Mouse (Mus musculus) gonadal fat pad, adult 2 months (tissue): ENCODE results near the gene Igll1. TPM values are rescaled to one million over a fixed set of nuclear protein-coding genes. Genes with fewer than 3 reads are reported as not detected.

Source experiments
- DNase-seq: peaks from one replicate; pipeline ENCODE4 v3.0.0-alpha.2; 2012; ENCODE audit warnings: low read depth
- polyA plus RNA-seq: library from polyadenylated mRNA; depleted of rRNA; stranded (reverse); fragments of >200 nt; gene quantifications from 2 replicates; pipeline ENCODE4 v1.2.3, GENCODE M21; 2012; rRNA removed

The Igll1 gene
- polyA plus RNA-seq, 1 experiment = 0.14 TPM

GRCm38 (mm10) chr16:16854836-16855235 is 8.9 kb downstream of the Igll1 start:
- peak; percentile 13 for DNase-seq

- peak; percentile 76 for DNase-seq
These were observed 11.4 kb downstream of the Igll1 start for GRCm38 (mm10) chr16:16852411-16852810.

- DNase-seq = no peak
These were observed 14.6 kb downstream of the Igll1 start for GRCm38 (mm10) chr16:16849196-16849595.

- no peak for DNase-seq
These were observed 34.1 kb downstream of the Igll1 start for GRCm38 (mm10) chr16:16829671-16830070.

GRCm38 (mm10) chr16:16828757-16829615 is 34.8 kb downstream of the Igll1 start, which contains the start of gene Spag6l:
Gene Spag6l, minus strand, starts transcription at chr16:16829456.
- DNase-seq = no peak

GRCm38 (mm10) chr16:16826223-16826622 is 37.6 kb downstream of the Igll1 start:
- DNase-seq = no peak

GRCm38 (mm10) chr16:16825476-16825875 is 38.3 kb downstream of the Igll1 start:
- no peak for DNase-seq

Other genes starting within 250 kb of the Igll1 start
- gene Olfr19, start 187.6 kb downstream of the Igll1 start, polyA plus RNA-seq = not detected in 2 replicates
- 1.5 and 3.0 TPM in 2 replicates for gene Spag6l, start 34.5 kb downstream of the Igll1 start, polyA plus RNA-seq
- gene Top3b, start 6.8 kb upstream of the Igll1 start, polyA plus RNA-seq = 69.1 and 76.1 TPM in 2 replicates
- 2.6 and 2.7 TPM in 2 replicates for gene Vpreb1, start 6.9 kb upstream of the Igll1 start, polyA plus RNA-seq
- 13.8 and 17.1 TPM in 2 replicates for gene Ppm1f, start 32.5 kb upstream of the Igll1 start, polyA plus RNA-seq
- gene Mapk1, start 119.4 kb upstream of the Igll1 start, polyA plus RNA-seq = 73.9 and 76.7 TPM in 2 replicates
- gene Ypel1, start 205.7 kb upstream of the Igll1 start, polyA plus RNA-seq = 2.4 TPM in 2 replicates
- gene Ppil2, start 247.3 kb upstream of the Igll1 start, polyA plus RNA-seq = 76.0 and 83.6 TPM in 2 replicates